Mouse (Mus musculus): ENCODE data around the gene Eif3l. TPM values are rescaled to one million over a fixed set of nuclear protein-coding genes. Genes with fewer than 3 reads are reported as not detected.
A peak's percentile ranks its signal among the peaks of the same experiment; 100 is the strongest.
"Not testable (repeated sequence)": the region's sequence is repeated elsewhere in the genome, so short reads cannot be mapped to it uniquely, and the experiment has no call there.

The Eif3l gene
- 10 to 100 TPM; 46.6 to 52.6 TPM for total RNA-seq (2021)
- long read RNA-seq, experiment 1, transcript Eif3l-201 (13 exons, 1,942 nt) = major isoform, 52 of 61 reads
- long read RNA-seq, experiment 1, partial matches to known transcripts = 3 of 61 reads
- long read RNA-seq, experiment 1, other reads (novel, unspliced or antisense) = 6 of 61 reads
- long read RNA-seq, experiment 2, transcript Eif3l-201 (13 exons, 1,942 nt) = major isoform, 77 of 87 reads
- long read RNA-seq, experiment 2, partial matches to known transcripts = 5 of 87 reads
- long read RNA-seq, experiment 2, other reads (novel, unspliced or antisense) = 5 of 87 reads

DNA sequence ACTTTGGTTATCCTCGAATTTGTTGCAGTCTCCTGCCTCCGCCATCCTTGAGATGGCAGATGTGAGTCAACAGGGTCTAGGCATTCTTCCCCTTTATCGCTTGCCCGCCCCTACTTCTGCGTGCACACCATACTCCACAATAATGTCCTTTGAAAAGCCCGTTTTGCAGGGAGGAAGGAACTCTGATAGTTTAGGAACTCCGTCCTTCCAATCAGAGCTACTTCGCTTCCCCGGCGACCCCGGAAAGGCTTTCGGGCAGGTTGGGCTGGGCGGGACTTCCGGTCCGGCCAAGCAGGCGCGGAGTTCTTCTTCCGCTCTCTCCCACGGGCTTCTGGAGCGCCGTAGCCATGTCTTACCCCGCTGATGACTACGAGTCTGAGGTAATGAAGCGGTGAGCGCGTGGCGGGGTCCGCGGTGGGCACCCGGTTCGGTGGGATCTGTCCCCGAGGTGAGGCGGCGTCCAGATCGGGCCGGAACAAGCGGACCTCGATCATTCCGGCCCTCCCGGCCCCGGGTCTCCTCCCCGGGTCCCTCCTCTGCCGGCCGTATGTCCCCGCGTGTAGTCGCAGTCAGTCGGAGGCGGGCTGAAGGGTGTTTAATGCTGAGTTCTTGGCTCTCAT is at the start of gene Eif3l:
TSS of gene Eif3l (plus strand) at position 267 of the 620 bp plus-strand sequence.
- intact Hi-C loops (cut with DNase I) = loop anchor here (2.0 kb wide), 1 partner anchor 16 kb away; no protein-coding TSS in a partner anchor

GRCm38 (mm10) chr15:79025687-79026308 is 49.2 kb upstream of the Eif3l start:
- intact Hi-C loops (cut with DNase I) = no loop called here
- DNase-seq = no peak

More for the DNA sequence above, at the start of gene Eif3l:
- peak; percentile 82 to 86 for DNase-seq

- intact Hi-C loops (cut with DNase I) = no loop called here
- DNase-seq = no peak
Observed at GRCm38 (mm10) chr15:79026511-79027290, 48.3 kb upstream of the Eif3l start.

GRCm38 (mm10) chr15:79027291-79028205 is 47.4 kb upstream of the Eif3l start:
- intact Hi-C loops (cut with DNase I) = loop anchor here (2.0 kb wide), 1 partner anchor 41 kb away; no protein-coding TSS in a partner anchor
- DNase-seq = peak in 1 of 2 experiments; percentile 43

- intact Hi-C loops (cut with DNase I) = loop anchor here (2.0 kb wide), 1 partner anchor 41 kb away; no protein-coding TSS in a partner anchor
- peak; percentile 93 to 95 for DNase-seq
Observed at GRCm38 (mm10) chr15:79028237-79028738, 46.7 kb upstream of the Eif3l start, which contains the start of gene H1f0. TSS of gene H1f0 (plus strand) at chr15:79028450.

- intact Hi-C loops (cut with DNase I) = loop anchor here (2.0 kb wide), 1 partner anchor 42 kb away; no protein-coding TSS in a partner anchor
- DNase-seq = no peak
Observed at GRCm38 (mm10) chr15:79028823-79029484, 46.0 kb upstream of the Eif3l start.

DNA sequence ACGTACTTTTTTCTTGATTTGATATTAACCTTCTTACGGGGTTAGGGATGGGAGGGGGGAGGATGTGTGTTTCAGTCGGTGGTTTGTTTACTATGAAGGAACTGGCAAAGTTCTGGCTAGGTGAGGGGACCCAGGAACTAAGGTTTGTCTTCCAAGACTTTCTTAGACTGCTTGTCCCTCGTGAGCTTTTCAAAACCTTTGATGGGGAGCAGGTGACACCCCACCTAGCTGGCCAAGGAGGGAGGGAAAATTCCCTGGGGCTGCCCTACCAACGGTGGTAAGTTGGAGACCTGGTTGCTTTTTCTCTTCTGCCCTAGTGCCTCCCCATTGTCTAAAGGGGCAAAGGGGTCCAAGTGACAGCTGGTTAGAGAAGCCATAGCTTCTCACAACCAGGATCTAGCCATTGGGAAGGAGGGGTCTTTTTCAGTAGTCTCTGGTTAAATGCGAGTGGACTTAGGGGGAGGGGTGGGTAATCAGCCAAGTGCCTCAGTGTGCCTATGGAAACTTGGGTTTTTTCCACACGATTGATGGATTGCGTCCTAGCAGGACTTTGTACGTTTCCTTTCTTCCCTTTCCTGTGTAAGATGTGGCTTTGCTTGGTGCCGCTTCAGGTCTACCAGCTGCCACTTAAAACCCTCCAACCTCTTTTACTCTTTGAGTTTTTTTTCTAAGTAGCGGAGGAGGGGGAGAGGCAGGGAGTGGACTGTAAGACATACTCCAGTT is 45.3 kb upstream of the Eif3l start:
- no peak for DNase-seq
- intact Hi-C loops (cut with DNase I) = loop anchor here (2.0 kb wide), 1 partner anchor 43 kb away; no protein-coding TSS in a partner anchor

DNA sequence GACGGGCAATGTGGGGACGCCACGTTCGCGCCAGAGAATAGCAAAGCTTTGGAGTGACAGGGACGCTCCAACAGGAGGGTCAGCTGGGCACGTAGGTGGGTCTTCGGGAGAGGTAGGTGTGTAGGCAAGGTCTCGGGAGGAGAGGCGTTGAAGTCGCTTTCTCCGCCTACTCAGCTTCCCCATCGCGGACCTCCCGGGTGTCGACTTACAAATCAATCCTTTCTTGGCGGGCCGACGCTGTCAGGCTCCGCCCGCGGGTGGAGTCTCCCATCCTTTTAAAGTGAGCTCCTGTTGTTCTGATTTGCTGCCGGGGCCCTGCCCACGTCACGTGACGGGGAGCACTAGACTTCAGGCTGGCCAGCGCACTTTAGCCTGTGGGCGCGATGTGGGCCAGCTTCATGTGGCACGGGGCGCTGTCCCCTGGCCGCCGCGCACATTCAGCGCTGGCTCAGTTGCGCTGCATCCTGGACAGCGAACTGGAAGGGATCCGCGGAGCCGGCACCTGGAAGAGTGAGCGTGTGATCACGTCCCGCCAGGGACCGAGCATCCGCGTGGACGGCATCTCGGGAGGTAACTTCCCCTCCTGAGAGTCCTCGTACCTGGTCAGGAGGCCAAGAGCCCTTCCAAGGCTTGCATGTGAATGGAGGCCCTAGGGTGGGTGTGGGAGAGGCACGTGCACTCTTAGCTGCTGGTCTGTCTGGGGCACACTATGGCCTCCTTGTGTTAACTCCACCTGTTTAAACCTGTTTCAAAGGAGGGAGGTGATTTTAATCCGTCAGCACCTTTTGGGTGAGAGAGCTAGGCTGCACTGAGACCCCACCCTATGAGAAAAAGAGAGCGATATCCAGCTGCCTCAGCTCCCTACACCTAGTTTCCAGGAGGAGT is 44.2 kb upstream of the Eif3l start:
- intact Hi-C loops (cut with DNase I) = no loop called here
- peak; percentile 85 to 90 for DNase-seq

DNA sequence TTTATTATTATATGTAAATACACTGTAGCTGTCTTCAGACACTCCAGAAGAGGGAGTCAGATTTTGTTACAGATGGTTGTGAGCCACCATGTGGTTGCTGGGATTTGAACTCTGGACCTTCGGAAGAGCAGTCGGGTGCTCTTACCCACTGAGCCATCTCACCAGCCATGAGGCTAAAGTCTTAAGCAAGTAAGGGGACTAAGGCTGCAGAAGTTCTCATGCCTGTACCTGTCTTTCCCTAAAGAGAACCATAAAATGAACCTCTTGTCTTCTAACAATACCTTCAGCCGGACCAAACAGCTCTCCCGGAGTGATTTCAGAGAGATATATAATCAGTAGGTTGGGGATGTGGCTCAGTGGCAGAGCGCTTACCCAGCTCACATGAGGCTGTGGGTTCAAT is 43.1 kb upstream of the Eif3l start:
- intact Hi-C loops (cut with DNase I); DNase-seq: not testable (repeated sequence)

GRCm38 (mm10) chr15:79037913-79038328 is 37.1 kb upstream of the Eif3l start:
- intact Hi-C loops (cut with DNase I) = loop anchor here (5.0 kb wide), 1 partner anchor 109 kb away; no protein-coding TSS in a partner anchor
- peak; percentile 74 to 75 for DNase-seq

DNA sequence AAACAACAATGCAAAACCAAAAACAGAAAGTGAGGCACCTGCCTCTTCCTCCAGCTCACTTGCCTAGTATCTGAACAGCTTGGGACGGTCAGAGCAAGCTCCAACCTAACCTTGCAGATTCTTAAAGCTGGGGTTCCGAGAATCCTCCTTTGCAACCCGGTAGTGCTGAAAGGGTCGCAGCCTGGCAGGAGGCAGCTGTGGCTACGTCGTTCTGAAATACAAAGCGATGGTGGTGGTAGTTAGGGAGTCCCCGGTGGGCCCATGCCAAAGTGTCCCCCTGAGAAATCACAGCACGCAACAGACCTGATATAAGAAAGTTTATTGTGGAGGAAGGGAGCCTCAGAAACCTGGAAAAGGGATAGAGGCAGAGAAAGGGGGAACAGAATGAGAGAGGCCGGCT is 36.6 kb upstream of the Eif3l start:
- intact Hi-C loops (cut with DNase I) = loop anchor here (5.0 kb wide), 1 partner anchor 109 kb away; no protein-coding TSS in a partner anchor
- no peak for DNase-seq

DNA sequence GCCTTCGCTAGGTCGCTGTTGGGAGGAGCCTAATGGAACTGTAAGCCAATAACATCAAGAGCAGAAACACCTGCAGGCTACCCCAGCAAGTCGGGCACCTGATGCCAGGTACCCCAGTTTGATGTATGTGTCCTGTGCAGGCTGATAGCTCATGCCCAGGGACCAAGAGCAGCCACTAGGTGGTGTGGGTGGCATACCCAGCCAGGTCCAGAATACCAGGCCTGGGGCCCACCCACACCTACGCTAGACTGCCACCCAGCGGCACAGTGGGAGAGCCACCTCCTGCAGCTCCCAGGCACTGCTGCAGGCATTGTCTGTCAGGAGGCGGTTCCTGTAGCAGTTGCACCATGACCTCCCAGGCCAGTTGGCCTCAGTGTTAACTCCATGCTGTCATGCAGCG is 36.1 kb upstream of the Eif3l start:
- intact Hi-C loops (cut with DNase I) = loop anchor here (1.0 to 5.0 kb wide), 2 partner anchors 32 to 108 kb away; no protein-coding TSS in a partner anchor
- peak; percentile 59 to 71 for DNase-seq

DNA sequence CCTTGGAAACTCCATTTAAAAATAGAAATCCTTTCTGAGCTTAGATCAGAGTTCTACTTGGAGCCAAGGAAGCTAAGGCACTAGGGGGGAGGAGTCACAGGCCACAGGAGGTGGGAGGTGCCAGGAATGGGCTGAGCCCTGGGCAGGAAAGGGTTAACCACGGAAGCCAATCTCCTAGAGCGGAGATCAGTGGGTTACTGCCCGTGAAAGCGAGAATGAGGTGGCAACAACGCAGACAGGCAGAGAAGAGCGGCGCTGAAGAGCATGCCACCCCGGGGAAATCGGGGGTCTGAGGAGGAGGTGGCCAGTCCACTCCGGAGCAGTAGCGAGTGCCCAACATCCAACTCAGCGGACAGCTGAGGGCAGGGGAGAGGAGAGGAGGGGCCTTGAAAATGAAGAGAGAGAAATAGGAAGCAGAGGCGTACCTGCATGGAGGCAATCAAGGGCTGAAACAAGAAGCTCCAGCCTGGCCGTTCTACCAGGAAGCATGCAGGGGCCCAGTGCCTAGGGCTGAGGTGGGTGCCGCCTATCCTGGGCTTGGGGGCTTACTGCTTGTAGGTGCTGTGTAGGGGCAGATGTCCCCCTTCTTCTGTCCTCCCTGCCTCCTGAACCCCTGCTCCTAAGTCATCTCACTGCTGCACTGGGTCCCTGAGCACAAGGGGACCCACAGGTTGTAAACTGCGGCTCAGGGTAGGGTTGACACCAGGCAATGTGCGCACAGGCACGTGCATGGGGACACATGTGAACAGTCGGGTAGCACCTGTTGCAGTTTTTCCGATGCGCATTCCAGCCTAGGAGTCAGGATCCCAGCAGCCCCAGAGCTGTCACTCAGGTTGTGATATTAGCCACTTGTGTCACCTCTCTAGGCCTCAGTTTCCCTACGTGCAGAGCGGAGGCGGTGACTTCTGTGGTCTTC is 34.2 kb upstream of the Eif3l start:
- intact Hi-C loops (cut with DNase I) = no loop called here

GRCm38 (mm10) chr15:79041585-79041984 is 33.4 kb upstream of the Eif3l start, which contains the start of gene Galr3:
TSS of gene Galr3 (plus strand) at chr15:79041885.
- intact Hi-C loops (cut with DNase I) = no loop called here

More for the DNA sequence above, 34.2 kb upstream of the Eif3l start:
- DNase-seq = no peak

GRCm38 (mm10) chr15:79042721-79043491 is 32.1 kb upstream of the Eif3l start:
- intact Hi-C loops (cut with DNase I) = no loop called here
- DNase-seq = no peak

More at GRCm38 (mm10) chr15:79041585-79041984, 33.4 kb upstream of the Eif3l start, which contains the start of gene Galr3:
- DNase-seq = no peak

All from gastrocnemius, postnatal 36 days (tissue).